Mouse (Mus musculus) G1E (cell line): ENCODE results near the gene Sema5a. TPM values are rescaled to one million over a fixed set of nuclear protein-coding genes. Genes with fewer than 3 reads are reported as not detected.

Experiments
- ATAC-seq: 2 replicates; pipeline ENCODE4 v1.8.0; 2016; ENCODE audit warnings: mild to moderate bottlenecking; ENCODE audit not compliant: insufficient number of reproducible peaks, poor library complexity, low FRiP score, severe bottlenecking; ENCODE audit errors: extremely low read depth
- DNase-seq: peaks from one replicate; pipeline ENCODE4 v3.0.0; 2012; ENCODE audit warnings: low spot score
- H3K27me3 ChIP-seq: 2 replicates; pipeline ENCODE4 v1.6.1; 2012; ENCODE audit warnings: mild to moderate bottlenecking, low read length, inconsistent platforms; ENCODE audit not compliant: insufficient read depth
- H3K36me3 ChIP-seq: replicated peaks from 2 replicates; pipeline ENCODE3; 2012; ENCODE audit warnings: mild to moderate bottlenecking, inconsistent platforms
- H3K4me1 ChIP-seq: 2 replicates; pipeline ENCODE4 v1.6.1; 2012; ENCODE audit warnings: low read depth, low read length, inconsistent platforms, mixed read lengths; ENCODE audit not compliant: insufficient read depth
- H3K4me3 ChIP-seq: 2 replicates; pipeline ENCODE4 v1.5.1; 2012; ENCODE audit warnings: low read depth, mild to moderate bottlenecking, inconsistent platforms, low read length, moderate library complexity, mixed read lengths
- H3K9me3 ChIP-seq: replicated peaks from 2 replicates; pipeline ENCODE4 v1.6.1; 2012; ENCODE audit warnings: inconsistent platforms
- CTCF ChIP-seq: IDR thresholded peaks from 2 replicates; pipeline ENCODE4 v1.5.1; 2012; ENCODE audit warnings: low read depth, low read length, inconsistent platforms, mixed read lengths
- GATA1 ChIP-seq: IDR thresholded peaks from 2 replicates; pipeline ENCODE4 v1.6.1; 2012; ENCODE audit warnings: borderline replicate concordance, low read length, inconsistent platforms, mixed read lengths
- GATA2 ChIP-seq: IDR thresholded peaks from 2 replicates; pipeline ENCODE4 v1.6.1; 2012; ENCODE audit warnings: low read depth, low read length, inconsistent platforms, borderline replicate concordance
- POLR2AphosphoS5 ChIP-seq: IDR thresholded peaks from 2 replicates; pipeline ENCODE4 v1.6.1; 2012; ENCODE audit warnings: low read depth, low read length, inconsistent platforms; ENCODE audit not compliant: insufficient replicate concordance
- TAL1 ChIP-seq: conservative IDR thresholded peaks from 2 replicates; pipeline ENCODE4 v1.6.1; 2012; ENCODE audit warnings: low read depth, low read length, inconsistent platforms, mixed read lengths
- polyA plus RNA-seq: library from polyadenylated mRNA; stranded (reverse); fragments of >175 nt; gene quantifications from 2 replicates; pipeline ENCODE4 v1.2.3, GENCODE M21; 2012
- total RNA-seq, 2 experiments: library from RNA; stranded (forward) in 1 of 2; stranded (reverse) in 1 of 2; fragments of 200-1000 nt in 1 of 2; fragments of >200 nt in 1 of 2; fragmentation: Nextera tagmentation in 1 of 2; gene quantifications; 2 replicates each; pipeline ENCODE4 v1.2.3; 2014 to 2017

The Sema5a gene
- total and polyA plus RNA-seq, 3 experiments: 0.33 TPM; not detected in 2

- TF ChIP-seq TAL1: no peak
- no peak for TF ChIP-seq GATA1
- no peak for TF ChIP-seq GATA2
- TF ChIP-seq CTCF: no peak
- no peak for TF ChIP-seq POLR2AphosphoS5
- DNase-seq (no peak), ATAC-seq (no peak)
- Histone ChIP-seq H3K36me3 (no peaks in the 10 kb centered on the region), H3K9me3 (no peaks in the 10 kb centered on the region), H3K4me1 (no peaks in the 10 kb centered on the region), H3K27me3 (no peaks in the 10 kb centered on the region), H3K4me3 (no peak overlapping the region)
These were observed 486.2 kb downstream of the Sema5a start for GRCm38 (mm10) chr15:32730839-32731238.

Other genes starting within 250 kb of the Sema5a start
- gene Tas2r119, start 67.5 kb upstream of the Sema5a start, total RNA-seq (2014; fragmentation: Nextera tagmentation): not detected in 2 replicates
- gene Tas2r119, start 67.5 kb upstream of the Sema5a start, total RNA-seq (2017): 0.22 TPM in 1 of 2 replicates, not detected in the other
- not detected in 2 replicates for gene Tas2r119, start 67.5 kb upstream of the Sema5a start, polyA plus RNA-seq